Mouse (Mus musculus): ENCODE data around the gene D630003M21Rik. TPM values are rescaled to one million over a fixed set of nuclear protein-coding genes. Genes with fewer than 3 reads are reported as not detected.

Gene D630003M21Rik
- not detected for polyA plus RNA-seq (2017; shearing (Covaris generic))

DNA sequence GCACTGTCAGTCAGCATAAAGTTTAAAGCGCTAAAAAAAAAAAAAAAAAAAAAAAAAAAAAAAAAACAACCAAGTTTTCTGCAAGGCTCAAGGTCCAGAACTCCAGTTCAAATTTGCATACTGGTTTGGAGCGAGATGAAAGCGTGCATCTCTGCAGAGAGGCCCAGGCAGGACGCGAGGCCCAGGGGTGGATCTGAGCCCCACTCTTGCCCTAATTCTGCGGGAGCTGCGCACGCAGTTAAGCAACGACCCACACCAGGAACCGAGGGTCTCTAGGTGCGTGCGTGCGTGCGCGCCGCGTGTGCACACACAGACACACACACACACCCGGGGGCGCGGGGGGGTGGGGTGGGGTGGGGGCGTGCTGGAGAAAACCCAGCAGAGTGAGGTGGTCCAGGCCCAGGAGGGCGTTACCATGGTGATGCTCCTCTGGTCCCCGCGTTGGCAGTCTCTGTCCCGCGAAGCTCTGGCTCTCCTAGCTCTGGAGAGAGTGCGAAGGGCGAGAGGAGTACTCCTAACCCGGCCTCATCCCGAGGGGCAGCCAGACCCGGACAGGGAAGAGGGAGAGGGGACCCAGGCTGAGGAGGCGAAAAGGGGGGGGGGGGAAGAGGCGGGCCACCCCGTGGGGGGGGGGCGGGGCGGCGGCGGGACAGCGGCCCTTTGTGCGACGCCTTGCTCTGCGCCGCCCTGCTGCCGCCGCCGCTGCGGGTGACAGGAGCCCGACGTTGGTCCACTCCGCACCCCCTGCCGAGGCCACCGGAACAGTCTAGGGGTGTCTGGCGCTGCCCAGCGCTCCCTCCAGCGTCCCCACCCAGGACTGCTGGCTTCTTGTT, at the start of gene D630003M21Rik:
D630003M21Rik (minus strand) TSS at position 553 of the 833 bp plus-strand sequence.
- no peak for ATAC-seq

DNA sequence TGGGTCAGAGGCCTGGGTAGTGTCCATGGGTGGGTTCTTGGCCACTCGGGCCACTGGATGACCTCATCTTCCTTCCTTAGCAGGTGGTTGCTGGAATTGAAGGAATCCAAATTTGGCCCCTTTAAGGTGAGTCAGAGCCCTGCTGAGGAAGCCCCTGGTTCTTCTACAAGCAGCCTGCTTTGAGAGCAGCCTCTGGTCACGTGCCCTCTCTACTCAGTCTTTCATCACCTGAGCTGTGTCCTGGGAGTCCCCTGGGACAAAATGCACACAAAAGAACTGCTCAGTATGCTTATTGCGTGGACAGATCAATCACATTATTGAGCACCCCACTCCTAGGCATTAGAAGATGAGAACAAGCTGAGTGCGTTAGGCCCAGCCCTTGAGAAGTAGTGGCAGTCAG, 47.9 kb upstream of the D630003M21Rik start:
- no peak for ATAC-seq

DNA sequence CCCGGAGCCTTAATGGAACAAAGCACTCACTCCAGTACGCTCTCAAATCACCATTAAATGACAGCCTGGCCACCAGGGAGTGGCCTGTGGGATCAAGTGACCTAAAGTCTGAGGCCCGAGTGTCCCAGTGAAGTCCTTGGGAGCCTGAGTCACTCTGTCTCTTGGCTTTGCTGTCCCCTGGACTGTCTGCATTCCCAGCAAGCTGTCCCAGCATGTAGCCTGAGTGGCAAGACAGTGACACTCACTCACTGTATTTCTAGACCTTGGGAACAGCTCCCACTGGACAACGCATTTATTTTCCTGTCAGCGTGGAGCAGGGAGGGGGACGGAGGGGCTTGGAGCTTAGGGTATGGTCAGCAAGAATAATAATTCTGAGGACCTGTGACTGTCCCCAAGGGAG, 47.4 kb upstream of the D630003M21Rik start:
- ATAC-seq = no peak

DNA sequence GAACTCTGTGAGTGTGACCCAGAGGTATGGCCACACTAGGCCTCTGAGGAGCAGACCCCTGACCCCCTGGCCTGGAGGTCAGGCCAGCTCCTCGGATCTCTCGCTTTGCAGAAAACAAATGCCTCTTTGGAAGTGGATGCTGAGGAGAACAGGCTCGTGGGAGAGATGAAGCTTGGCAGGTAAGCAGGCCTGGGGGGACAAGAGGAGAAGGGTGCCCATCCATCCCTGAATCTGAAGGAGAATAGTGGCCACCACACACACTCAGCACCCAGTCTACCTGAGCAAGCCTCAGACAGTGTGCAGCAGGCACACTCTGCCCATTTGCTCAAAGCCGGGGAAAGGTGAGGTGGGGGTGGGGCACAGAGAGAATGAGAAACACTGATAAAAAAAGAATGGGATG, 46.8 kb upstream of the D630003M21Rik start:
- no peak for ATAC-seq

DNA sequence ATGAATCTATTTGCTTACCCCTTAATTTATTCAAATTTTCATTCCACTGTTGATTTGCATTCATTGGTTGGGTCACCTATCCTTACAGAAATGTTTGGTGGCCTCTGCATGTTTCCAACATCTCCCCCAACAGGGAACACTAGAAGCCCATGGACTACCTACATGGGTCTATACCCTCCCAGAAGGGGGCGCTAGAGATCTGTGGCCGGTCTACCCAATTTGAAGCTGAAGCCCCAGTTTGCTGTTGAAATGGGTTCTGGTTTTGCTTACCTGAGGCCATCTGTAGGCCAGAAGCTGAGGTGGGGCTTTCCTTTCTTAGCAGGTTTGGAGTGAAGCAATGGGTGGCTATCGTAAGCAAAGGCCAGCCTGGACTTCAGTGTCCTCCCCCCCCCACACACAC, 46.3 kb upstream of the D630003M21Rik start:
- ATAC-seq = no peak

DNA sequence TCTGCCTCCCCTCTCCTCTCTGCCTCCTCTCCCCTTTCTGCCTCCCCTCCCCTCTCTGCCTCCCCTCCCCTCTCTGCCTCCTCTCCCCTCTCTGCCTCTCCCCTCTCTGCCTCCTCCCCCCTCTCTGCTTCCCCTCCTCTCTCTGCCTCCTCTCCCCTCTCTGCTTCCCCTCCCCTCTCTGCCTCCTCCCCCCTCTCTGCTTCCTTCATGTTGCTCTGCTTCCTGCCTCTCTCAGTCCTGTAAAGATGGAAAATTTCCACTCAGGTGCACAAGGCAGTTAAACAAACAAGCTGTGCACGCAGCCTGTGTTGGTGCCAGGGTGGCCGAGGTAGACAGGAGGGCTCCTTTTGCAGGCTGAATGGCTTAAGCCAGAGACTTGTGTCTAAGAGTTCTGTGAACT, 44.6 kb upstream of the D630003M21Rik start:
- no peak for ATAC-seq

DNA sequence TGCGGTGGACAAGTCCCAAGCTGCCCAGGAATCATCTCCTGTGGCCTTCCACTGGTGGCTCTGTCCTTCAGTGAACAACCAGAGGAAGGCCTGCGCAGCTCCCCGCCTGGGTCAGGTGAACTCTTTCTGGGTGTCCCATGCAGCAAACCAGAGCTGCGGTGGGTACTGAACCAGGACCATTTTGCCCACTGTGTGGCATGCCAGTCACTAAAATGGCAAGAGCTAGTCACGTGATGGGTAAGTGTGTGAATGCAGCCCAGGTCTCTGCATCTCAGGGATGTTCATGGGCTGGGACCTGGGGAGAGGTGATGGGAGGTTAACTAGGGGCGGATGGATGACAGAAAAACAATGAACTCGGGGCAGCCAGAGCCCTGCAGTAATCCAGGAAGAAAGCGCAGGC, 41.0 kb upstream of the D630003M21Rik start:
- no peak for ATAC-seq

DNA sequence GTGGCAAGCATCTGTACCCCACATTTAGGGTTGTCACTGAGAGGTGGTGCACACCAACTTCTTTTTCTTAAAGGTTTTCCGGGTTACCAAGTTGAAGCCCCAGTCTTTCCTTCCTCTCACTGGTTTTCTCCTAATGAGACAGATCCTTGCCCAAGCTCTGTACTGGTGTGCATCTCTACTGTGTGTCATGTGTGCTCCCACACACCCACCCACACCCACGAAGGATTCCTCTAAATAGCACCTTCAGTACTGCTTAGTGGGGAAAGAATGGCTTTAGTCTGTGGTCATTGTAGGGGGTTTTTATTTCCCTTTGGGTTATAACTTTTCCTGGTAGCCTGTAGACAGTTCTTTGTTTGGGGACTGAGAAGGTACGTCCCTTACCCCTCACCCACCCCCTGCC, 35.9 kb upstream of the D630003M21Rik start:
- no peak for ATAC-seq

DNA sequence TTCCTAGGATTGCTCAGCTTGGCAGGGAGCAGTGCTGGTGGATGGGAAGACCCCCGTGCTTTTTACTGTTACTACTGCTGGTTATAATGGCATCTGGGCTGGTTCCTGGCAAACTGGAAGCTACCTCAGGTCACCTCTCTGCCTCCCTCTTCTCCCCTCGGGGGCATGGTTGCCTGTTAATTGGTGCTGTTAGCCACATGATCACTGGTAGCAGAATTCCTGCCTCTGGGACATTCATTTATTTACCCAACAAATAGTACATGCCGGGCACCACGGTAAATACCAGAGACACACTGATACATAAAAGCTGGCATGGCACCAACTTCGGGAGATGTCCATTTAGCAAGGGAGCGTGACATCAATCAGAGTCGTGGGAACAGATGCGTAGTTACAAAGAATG, 30.5 kb upstream of the D630003M21Rik start:
- no peak for ATAC-seq

DNA sequence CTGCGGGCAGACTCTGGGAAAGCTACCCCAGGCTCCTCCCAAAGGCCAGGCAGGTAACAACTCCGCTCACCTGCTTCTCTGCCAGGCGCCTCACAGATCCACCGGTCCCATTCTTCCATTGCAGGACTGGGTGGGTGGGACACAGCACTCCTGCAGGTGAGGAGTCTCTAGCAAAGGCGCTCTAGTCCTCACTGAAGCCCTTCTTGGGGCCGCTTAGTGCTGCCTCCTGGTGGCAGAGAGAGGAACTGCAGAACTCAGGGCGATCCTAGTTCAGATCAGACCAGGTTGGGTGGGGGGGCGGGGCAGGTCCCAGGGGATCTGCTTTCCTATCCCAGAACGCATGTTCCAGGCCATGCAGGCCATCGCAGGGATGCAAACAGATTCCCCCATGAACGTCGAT, 29.8 kb upstream of the D630003M21Rik start:
- no peak for ATAC-seq

DNA sequence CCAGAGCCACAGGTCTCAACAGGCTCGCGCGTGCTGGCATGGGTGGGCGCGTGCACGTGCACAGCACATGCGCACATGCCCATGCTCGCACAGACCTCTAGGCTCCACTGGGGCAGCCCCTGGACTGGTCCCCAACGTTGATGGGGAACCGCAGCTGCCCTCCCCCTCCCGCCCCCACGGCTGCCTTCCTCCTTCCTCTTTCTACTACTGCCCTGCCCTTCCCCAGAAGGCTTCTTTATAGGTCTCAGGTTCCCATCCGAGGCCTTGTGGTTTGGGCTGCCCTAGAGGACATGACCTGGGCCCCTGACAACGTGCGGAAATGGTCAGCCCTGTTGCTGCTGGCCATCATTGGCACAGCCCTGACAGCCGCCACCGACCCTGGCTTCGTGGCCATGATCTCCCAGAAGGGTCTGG, 29.0 kb upstream of the D630003M21Rik start, which contains the start of gene Bpi:
Bpi (plus strand) TSS at position 90 of the 414 bp plus-strand sequence.
- no peak for ATAC-seq

DNA sequence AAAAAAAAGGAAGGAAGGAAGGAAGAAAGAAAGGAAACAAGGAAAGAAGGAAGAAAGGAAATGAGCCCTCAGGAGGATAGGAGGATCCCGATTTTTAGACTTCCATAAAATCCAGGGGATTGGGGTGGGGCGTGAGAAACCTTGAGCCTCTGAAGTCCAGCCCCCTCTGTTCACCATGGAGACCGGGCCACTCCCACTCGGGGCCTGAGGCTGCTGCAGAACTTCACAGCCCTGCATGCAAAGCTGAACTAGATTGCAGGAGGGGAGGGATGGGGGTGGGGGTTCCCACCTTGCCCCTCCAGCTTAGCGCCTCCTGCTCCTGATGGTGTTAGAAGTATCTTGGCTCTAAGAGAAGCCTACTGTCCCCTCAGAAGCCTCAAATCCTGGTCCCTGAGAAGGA, 27.9 kb upstream of the D630003M21Rik start:
- no peak for ATAC-seq

DNA sequence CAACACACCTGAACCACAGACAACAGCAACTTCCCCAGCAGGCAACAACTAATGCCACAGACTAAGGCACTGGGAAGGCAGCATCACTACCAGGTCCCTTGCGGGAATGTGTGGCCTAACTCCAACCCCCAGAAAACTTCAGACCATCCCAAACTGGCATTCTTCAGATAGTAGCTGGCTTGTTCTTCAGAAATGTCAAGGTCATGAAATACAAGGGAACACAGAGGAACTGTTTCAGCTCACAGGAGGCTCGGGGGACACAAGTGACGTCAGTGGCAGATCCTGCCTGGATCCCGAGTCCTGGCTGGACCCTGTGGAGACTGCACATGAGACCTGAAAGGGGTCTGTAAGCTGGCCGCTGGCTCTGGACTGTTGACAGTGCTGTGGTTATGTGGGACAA, 24.8 kb upstream of the D630003M21Rik start:
- no peak for ATAC-seq

DNA sequence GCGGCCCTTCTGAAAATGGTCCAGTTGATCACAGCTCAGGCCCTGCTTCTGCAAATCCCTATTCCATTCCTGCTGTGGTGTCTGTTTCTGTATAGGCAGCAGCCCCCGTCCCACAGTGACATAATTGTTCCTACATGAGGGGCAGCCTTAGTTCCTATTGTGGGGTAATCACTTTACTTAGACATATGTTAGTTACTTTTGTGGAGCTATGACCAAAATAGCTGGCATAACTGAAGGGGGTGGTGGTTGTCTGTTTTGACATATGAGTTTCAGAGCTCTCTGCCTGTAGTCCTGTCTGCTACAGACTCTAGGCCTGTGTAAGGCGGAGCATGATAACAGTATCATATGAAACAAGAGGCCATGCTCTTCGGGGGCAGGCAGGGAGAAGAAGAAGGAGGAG, 21.5 kb upstream of the D630003M21Rik start:
- no peak for ATAC-seq

DNA sequence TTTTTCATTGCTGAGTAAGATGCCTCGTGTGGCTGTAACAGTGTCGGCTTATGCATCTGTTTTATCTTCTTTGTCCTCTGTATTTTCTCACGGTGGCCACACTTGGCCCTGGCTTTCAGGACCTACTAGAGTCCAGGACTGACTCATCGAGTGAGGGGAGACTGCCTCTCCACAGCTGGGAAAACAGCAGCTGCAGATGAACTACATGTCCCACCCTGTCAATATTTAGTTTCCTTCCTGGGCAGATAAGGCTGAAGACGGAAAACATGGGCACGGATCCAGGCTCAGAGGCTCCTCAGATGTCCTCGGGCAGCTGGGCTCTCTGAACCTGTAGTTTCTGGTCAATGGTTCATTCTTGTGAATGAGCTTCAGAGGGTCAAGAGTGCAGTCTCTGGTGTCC, 19.3 kb upstream of the D630003M21Rik start:
- no peak for ATAC-seq

DNA sequence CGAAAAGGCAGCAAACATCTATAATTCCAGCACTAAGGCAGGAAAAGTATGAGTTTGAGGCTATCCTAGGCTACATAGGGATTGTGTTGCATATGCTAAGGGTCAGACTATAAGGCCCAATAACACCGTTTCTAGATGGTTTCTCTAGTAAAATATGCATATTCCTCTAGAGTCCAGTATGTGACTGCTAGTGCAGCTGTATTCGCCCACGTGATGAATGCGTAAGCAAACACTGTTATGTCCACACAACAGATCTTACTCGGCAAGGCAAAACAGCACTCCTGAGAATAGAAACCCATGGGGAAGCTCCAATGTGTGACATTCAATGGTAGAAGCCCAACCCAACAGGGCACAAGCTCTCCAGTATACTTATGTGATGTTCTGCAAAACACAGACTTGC, 18.8 kb upstream of the D630003M21Rik start:
- no peak for ATAC-seq

DNA sequence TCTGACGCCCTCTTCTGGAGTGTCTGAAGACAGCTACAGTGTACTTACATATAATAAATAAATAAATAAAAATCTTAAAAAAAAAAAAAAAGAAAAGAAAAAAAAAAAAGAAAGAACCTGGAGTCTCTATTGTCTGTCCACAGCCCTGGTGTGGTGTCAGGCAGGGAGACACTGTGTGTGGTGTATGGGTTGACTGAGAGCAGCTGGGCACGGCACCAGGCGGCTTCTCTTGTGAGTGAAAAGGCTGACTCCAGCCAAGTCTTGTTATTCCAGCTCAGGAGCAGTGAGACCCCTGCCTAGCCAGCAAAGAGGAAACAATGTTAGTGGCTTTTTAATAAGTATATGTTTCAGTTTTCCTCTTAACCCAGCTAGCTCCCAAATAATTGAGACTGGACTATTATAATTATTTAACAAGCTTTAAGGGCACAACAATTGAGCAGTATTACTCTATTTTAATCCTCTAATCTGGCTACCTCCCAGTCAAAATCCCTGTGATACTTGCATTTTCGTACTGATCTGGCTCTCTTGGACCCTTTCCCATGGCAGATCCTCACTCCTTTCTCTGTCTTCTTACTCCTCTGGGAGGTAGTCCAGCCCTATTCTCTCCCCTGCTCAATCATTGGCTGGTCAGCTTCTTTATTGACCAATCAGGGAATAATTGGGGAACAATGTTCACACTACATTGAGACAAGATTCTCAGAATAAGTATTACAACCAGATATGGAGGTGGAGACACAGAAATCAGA, 16.2 kb upstream of the D630003M21Rik start:
- ATAC-seq = no peak

DNA sequence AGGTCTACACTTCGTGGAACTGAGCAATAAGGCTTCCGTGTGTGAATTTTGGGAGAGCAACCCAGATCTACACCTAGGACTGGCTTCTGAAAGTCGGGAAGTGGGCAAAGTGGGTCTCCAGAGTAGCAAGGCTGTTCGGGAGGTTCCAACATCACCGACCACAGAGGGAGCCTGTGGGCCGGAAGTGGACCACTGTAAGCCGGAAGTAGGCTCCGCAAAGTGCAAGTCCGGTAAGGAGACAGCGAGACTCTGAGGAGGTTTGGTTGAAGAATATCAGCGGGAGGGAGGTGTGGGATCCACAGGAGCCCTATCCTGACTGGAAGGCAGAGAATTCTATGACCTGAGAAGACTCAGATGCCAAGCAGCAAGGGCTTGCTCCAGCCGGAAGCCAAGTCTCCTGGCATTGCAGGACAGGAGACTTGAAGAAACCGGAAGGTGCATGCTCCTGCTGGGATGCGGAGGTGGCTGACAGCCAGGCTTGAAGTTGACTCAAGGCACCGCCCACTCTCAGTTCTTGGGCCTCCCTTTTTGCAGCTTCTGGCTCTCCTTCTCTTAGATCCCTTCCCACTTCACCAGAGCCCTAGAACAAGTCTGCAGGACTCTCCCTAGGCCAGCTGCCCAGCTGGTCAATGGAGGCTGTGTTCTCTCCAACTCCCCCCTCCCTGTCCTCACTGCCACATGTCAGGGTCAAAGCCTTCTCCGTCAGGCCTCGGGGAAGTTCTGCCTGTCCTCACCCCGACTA, 14.3 kb upstream of the D630003M21Rik start:
- ATAC-seq = no peak

DNA sequence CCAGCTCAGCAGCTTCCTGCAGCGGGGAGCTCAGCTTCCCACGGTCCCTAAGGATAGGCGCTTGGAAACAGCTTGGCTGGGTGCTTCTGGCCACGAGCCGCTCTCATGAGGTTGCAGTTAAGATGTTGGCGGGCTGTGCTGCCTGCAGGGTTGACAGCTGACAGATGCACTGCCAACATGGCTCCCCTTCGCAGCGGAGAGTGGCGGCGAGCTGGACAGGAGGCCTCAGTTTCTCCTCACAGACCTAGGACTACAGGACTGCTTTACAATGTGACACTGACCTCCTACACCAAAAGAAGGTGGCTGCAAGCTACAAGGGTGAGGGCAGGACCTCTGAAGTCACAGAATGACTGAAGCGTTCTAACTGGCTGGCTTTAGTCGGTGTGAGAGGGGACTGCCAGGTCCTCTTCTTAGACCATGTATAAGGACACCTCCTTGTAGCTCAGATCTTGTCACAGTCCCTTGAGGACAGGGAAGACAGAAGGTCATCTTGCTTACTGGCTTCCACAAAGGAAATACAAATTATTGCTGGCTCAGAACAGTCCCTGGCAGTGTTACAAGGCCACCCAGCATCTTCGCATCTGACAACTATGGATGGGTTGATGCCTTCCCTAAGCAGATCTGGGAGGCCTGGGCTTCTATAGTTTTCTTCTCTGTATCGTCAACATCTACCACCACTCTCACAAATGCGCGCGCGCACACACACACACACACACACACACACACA, 13.3 kb upstream of the D630003M21Rik start:
- no peak for ATAC-seq

DNA sequence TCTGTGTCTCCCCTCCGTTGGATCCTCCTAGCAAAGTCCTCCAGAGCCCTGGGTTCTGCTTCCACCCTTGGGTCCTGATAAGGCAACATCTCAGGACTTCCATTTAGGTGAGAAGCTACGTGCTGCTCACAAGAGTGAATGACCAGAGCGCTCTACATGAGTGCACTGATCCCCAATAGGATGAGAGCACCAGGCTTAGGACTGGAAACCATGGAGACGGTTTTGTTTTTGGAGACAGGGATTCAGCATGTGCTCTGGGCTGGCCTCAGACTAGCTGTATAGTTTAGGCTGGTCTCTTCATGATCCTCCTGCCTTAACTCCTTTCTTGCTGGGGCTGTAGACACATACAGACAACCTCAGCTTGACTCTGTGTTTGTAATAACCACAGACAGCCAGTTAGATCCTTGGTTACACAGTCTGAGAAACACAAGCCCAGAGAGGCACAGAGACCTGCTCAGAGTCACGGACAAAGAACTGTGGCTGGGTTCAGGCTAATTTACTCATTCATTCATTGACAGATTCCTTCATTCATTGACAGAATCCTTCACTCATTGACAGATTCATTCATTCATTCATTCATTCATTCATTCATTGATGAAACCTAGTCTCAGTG, 12.2 kb upstream of the D630003M21Rik start:
- ATAC-seq = no peak

DNA sequence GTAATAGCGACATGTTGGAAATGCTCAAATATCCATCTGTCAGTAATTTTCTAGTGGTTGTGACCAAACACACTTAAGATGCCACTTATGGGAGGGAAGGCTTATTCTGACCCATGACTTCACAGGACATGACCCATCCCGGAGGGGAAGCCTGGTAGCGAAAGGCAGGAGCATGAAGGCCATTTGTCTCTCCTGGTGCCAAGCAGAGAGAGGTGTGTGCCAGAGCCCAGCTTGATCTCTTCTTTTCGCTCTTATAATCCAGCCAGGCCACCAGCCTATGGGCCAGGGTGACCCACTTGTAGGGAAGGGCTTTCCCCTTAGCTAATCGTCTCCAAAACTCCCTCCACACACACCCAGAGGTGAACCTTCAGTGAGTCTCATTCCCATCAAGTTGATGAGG, 9.1 kb upstream of the D630003M21Rik start:
- ATAC-seq = no peak

DNA sequence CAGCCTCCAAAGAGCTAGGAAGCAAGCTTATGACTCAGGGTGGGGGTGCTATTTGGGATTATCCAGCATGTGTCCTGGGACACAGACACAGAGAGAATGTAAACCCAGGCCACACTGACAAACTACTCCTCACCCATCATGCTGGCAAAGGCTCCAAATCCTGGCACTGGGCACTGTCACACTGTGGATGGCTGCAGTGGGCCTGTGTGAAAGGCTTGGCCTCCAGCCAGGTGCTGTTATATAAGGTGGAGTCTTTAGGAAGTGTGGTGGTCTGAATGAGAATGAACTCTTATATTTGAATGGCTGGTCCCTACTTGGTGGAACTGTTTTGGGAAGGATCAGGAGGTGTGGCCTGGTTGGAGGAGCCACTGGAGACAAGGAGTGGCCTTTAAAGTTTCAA, 7.7 kb upstream of the D630003M21Rik start:
- ATAC-seq = no peak
